Mouse (Mus musculus) Patski (cell line): ENCODE results near the gene Iqsec1. TPM values are rescaled to one million over a fixed set of nuclear protein-coding genes. Genes with fewer than 3 reads are reported as not detected.

Experiments
- ATAC-seq: fragments of 100-300 bp; one replicate; pipeline ENCODE4 v1.8.0; 2021
- CTCF ChIA-PET: fragments of 350-600 bp; sonication (Branson Sonifier 250); formaldehyde crosslinking; loops from one replicate; lab custom pipeline; 2022; ENCODE audit warnings: inconsistent platforms; lab: Charles Lee
- POLR2A ChIA-PET: fragments of 350-600 bp; sonication (Branson Sonifier 250); formaldehyde crosslinking; loops from one replicate; lab custom pipeline; 2022; ENCODE audit warnings: antibody characterized with exemption, inconsistent platforms; lab: Charles Lee
- DNase-seq: peaks from one replicate; pipeline ENCODE4 v3.0.0-alpha.2; 2011; ENCODE audit warnings: low read depth, low spot score
- H3K27me3 ChIP-seq: fragments of 371-371 bp; one replicate; pipeline ENCODE4 v1.5.1; 2021
- CTCF ChIP-seq: fragments of 100-300 bp; IDR thresholded peaks from one replicate; pipeline ENCODE4 v1.5.1; 2021
- in situ Hi-C: fragments of 300-500 bp; cut with MboI; formaldehyde crosslinking; loops from 3 replicates; pipeline ENCODE4 v1.11.1; 2018; ENCODE audit warnings: low pct_unique_long_range_greater_than_20kb, mixed read lengths
- polyA plus RNA-seq: library from polyadenylated mRNA; unstranded; gene quantifications from one replicate; pipeline ENCODE4 v1.2.3, GENCODE M21; 2021

The Iqsec1 gene
- polyA plus RNA-seq, 1 experiment from 2014 or later: 120 TPM

- CTCF ChIA-PET: no interaction called here
- POLR2A ChIA-PET: no interaction called here
- TF ChIP-seq CTCF: no peak
- DNase-seq (no peak), ATAC-seq (no peak)
- H3K27me3 ChIP-seq: no peaks in the 10 kb centered on the region
- in situ Hi-C loops: no loop called here
These were observed 197.6 kb downstream of the Iqsec1 start for GRCm38 (mm10) chr6:90790901-90791300.

GRCm38 (mm10) chr6:90789520-90789919 lies 199.0 kb downstream of the Iqsec1 start:
- CTCF ChIA-PET: interaction anchor here (1.3 to 1.6 kb wide), 2 partner anchors 9 to 52 kb away, joined by 3 to 4 read pairs; no protein-coding TSS in a partner anchor
- TF ChIP-seq CTCF: no peak
- in situ Hi-C loops: no loop called here
- no peaks in the 10 kb centered on the region for H3K27me3 ChIP-seq
- POLR2A ChIA-PET: no interaction called here
- DNase-seq: no peak
- no peak for ATAC-seq

- CTCF ChIA-PET: interaction anchor here (1.3 kb wide), 1 partner anchor 19 kb away, joined by 3 read pairs; no protein-coding TSS in a partner anchor
- ATAC-seq (no peak), DNase-seq (no peak)
- POLR2A ChIA-PET: no interaction called here
- in situ Hi-C loops: no loop called here
- no peak for TF ChIP-seq CTCF
- H3K27me3 ChIP-seq: no peaks in the 10 kb centered on the region
These were observed 200.9 kb downstream of the Iqsec1 start for GRCm38 (mm10) chr6:90787587-90787986.

GRCm38 (mm10) chr6:90787036-90787435 lies 201.4 kb downstream of the Iqsec1 start:
- H3K27me3 ChIP-seq: no peaks in the 10 kb centered on the region
- TF ChIP-seq CTCF: no peak
- ChIA-PET POLR2A (no interaction called here), CTCF (interaction anchor here (1.3 to 1.4 kb wide), 2 partner anchors 20 to 49 kb away, joined by 3 read pairs; no protein-coding TSS in a partner anchor)
- in situ Hi-C loops: no loop called here
- DNase-seq (no peak), ATAC-seq (no peak)

GRCm38 (mm10) chr6:90786589-90786988 lies 201.9 kb downstream of the Iqsec1 start:
- no peak for TF ChIP-seq CTCF
- ATAC-seq (no peak), DNase-seq (no peak)
- CTCF ChIA-PET: interaction anchor here (1.4 to 1.5 kb wide), 2 partner anchors 41 to 49 kb away, joined by 3 read pairs; no protein-coding TSS in a partner anchor
- in situ Hi-C loops: no loop called here
- POLR2A ChIA-PET: no interaction called here
- no peaks in the 10 kb centered on the region for H3K27me3 ChIP-seq

GRCm38 (mm10) chr6:90783945-90784344 lies 204.5 kb downstream of the Iqsec1 start:
- in situ Hi-C loops: no loop called here
- DNase-seq (no peak), ATAC-seq (no peak)
- ChIA-PET POLR2A (no interaction called here), CTCF (no interaction called here)
- H3K27me3 ChIP-seq: no peaks in the 10 kb centered on the region
- no peak for TF ChIP-seq CTCF

GRCm38 (mm10) chr6:90783176-90783575 lies 205.3 kb downstream of the Iqsec1 start:
- ChIA-PET POLR2A (no interaction called here), CTCF (no interaction called here)
- ATAC-seq: no peak
- no peak for TF ChIP-seq CTCF
- in situ Hi-C loops: no loop called here
- H3K27me3 ChIP-seq: no peaks in the 10 kb centered on the region
- no peak for DNase-seq

- CTCF ChIA-PET: no interaction called here
- TF ChIP-seq CTCF: no peak
- POLR2A ChIA-PET: no interaction called here
- DNase-seq (no peak), ATAC-seq (no peak)
- H3K27me3 ChIP-seq: no peaks in the 10 kb centered on the region
- in situ Hi-C loops: no loop called here
These were observed 206.3 kb downstream of the Iqsec1 start for GRCm38 (mm10) chr6:90781921-90782770.

- POLR2A ChIA-PET: interaction anchor here (0.6 to 1.0 kb wide), 2 partner anchors 17 to 1370 kb away, joined by 3 to 4 read pairs; no protein-coding TSS in a partner anchor
- H3K27me3 ChIP-seq: no peaks in the 10 kb centered on the region
- ATAC-seq (no peak), DNase-seq (no peak)
- in situ Hi-C loops: no loop called here
- no peak for TF ChIP-seq CTCF
- CTCF ChIA-PET: interaction anchor here (1.0 kb wide), 1 partner anchor 9 kb away, joined by 3 read pairs; no protein-coding TSS in a partner anchor
These were observed 208.0 kb downstream of the Iqsec1 start for GRCm38 (mm10) chr6:90780532-90780931.

GRCm38 (mm10) chr6:90778841-90779240 lies 209.6 kb downstream of the Iqsec1 start:
- no peaks in the 10 kb centered on the region for H3K27me3 ChIP-seq
- ATAC-seq (no peak), DNase-seq (no peak)
- in situ Hi-C loops: no loop called here
- no peak for TF ChIP-seq CTCF
- POLR2A ChIA-PET: no interaction called here
- CTCF ChIA-PET: no interaction called here

- CTCF ChIA-PET: no interaction called here
- DNase-seq: no peak
- H3K27me3 ChIP-seq: no peaks in the 10 kb centered on the region
- POLR2A ChIA-PET: no interaction called here
- in situ Hi-C loops: no loop called here
- no peak for TF ChIP-seq CTCF
- ATAC-seq: no peak
These were observed 211.2 kb downstream of the Iqsec1 start for GRCm38 (mm10) chr6:90777302-90777701.
